Mouse (Mus musculus) heart, adult 2 months (tissue): ENCODE data around the gene Lenep. TPM values are rescaled to one million over a fixed set of nuclear protein-coding genes. Genes with fewer than 3 reads are reported as not detected.

ENCODE experiments used
- DNase-seq, 2 experiments: peaks; one replicate each; pipeline ENCODE4 v3.0.0; 2021
- H3K27ac ChIP-seq: fragments of 200-600 bp; 2 replicates; pipeline ENCODE4 v1.8.1; 2022
- H3K27me3 ChIP-seq: fragments of 200-500 bp; 2 replicates; pipeline ENCODE4 v1.6.1; 2012; ENCODE audit warnings: mild to moderate bottlenecking, low read length, inconsistent platforms, mixed read lengths; ENCODE audit not compliant: control insufficient read depth, insufficient read depth
- H3K36me3 ChIP-seq: fragments of 200-500 bp; 2 replicates; pipeline ENCODE4 v1.6.1; 2012; ENCODE audit warnings: low read length, inconsistent platforms; ENCODE audit not compliant: control insufficient read depth, insufficient read depth
- H3K4me1 ChIP-seq: fragments of 200-500 bp; 2 replicates; pipeline ENCODE4 v1.6.1; 2011; ENCODE audit warnings: low read length; ENCODE audit not compliant: control insufficient read depth, insufficient read depth
- H3K4me3 ChIP-seq: fragments of 200-600 bp; 2 replicates; pipeline ENCODE4 v1.8.1; 2022
- H3K79me2 ChIP-seq: fragments of 200-500 bp; replicated peaks from 2 replicates; pipeline ENCODE4 v1.6.1; 2012; ENCODE audit warnings: mild to moderate bottlenecking, inconsistent platforms, low read length, moderate library complexity, mixed read lengths; ENCODE audit not compliant: control insufficient read depth, insufficient read depth
- H3K9ac ChIP-seq: fragments of 200-500 bp; 2 replicates; pipeline ENCODE4 v1.6.1; 2012; ENCODE audit warnings: low read depth, mild to moderate bottlenecking, control low read depth, inconsistent platforms, low read length, mixed read lengths
- CTCF ChIP-seq: fragments of 200-600 bp; IDR thresholded peaks from 2 replicates; pipeline ENCODE4 v1.8.1; 2022; ENCODE audit warnings: antibody characterized with exemption, mild to moderate bottlenecking, moderate library complexity
- EP300 ChIP-seq: fragments of 200-500 bp; IDR thresholded peaks from 2 replicates; pipeline ENCODE4 v1.6.1; 2011; ENCODE audit warnings: low read depth, low read length, control low read depth; ENCODE audit not compliant: insufficient read depth
- POLR2A ChIP-seq: fragments of 200-500 bp; IDR thresholded peaks from 2 replicates; pipeline ENCODE4 v1.6.1; 2011; ENCODE audit warnings: mild to moderate bottlenecking, low read depth, low read length, control low read depth; ENCODE audit not compliant: insufficient read depth
- WGBS: fragments of 180-500 bp; shearing (Covaris S2); methylation state at CpG from one replicate; pipeline ENCODE4 v1.1.7; 2018; 5-methylcytosine and 5-hydroxymethylcytosine counted together
- intact Hi-C: fragments of 180-260 bp; cut with DNase I; formaldehyde crosslinking; loops from one replicate; pipeline ENCODE4 v1.15.1; 2025
- polyA plus RNA-seq: library from polyadenylated mRNA; depleted of rRNA; stranded (reverse); fragments of >200 nt; gene quantifications from 2 replicates; pipeline ENCODE4 v1.2.3, GENCODE M21; 2012
- total RNA-seq, 2 experiments: library from RNA; stranded (reverse); gene quantifications; 2 replicates each; pipeline ENCODE4 v1.2.3; 2021

The Lenep gene
- total and polyA plus RNA-seq, 3 experiments = 2.1 TPM; not detected in 2

- Histone ChIP-seq H3K79me2 (no peaks in the 10 kb centered on the region; the same call in 1 of the 2 replicates), H3K4me1 (peaks cover 5% of the 10 kb centered on the region), H3K4me3 (no peak overlapping the region), H3K27ac (no peak overlapping the region), H3K36me3 (no peaks in the 10 kb centered on the region), H3K27me3 (no peaks in the 10 kb centered on the region), H3K9ac (no peak overlapping the region)
- no peak for TF ChIP-seq EP300
- 78% methylated on average over 5 of the region's 5 CpGs for WGBS
- intact Hi-C loops = no loop called here
- no peak for DNase-seq
These were observed 18.8 kb downstream of the Lenep start for GRCm38 (mm10) chr3:89383651-89384255.

GRCm38 (mm10) chr3:89382950-89383349 lies 19.6 kb downstream of the Lenep start:
- 62% methylated on average over 5 of the region's 5 CpGs for WGBS
- H3K9ac ChIP-seq = no peak overlapping the region
- H3K36me3 ChIP-seq = no peaks in the 10 kb centered on the region
- no peaks in the 10 kb centered on the region for H3K27me3 ChIP-seq
- TF ChIP-seq EP300 (no peak), CTCF (no peak), POLR2A (no peak)
- H3K4me3 ChIP-seq = no peak overlapping the region
- intact Hi-C loops = no loop called here
- no peak for DNase-seq
- H3K79me2 ChIP-seq = no peaks in the 10 kb centered on the region; the same call in 1 of the 2 replicates
- no peak overlapping the region for H3K27ac ChIP-seq
- H3K4me1 ChIP-seq = 0 out of 2 replicates have a peak, but pooled peaks cover 1% of the 10 kb centered on the region

DNA sequence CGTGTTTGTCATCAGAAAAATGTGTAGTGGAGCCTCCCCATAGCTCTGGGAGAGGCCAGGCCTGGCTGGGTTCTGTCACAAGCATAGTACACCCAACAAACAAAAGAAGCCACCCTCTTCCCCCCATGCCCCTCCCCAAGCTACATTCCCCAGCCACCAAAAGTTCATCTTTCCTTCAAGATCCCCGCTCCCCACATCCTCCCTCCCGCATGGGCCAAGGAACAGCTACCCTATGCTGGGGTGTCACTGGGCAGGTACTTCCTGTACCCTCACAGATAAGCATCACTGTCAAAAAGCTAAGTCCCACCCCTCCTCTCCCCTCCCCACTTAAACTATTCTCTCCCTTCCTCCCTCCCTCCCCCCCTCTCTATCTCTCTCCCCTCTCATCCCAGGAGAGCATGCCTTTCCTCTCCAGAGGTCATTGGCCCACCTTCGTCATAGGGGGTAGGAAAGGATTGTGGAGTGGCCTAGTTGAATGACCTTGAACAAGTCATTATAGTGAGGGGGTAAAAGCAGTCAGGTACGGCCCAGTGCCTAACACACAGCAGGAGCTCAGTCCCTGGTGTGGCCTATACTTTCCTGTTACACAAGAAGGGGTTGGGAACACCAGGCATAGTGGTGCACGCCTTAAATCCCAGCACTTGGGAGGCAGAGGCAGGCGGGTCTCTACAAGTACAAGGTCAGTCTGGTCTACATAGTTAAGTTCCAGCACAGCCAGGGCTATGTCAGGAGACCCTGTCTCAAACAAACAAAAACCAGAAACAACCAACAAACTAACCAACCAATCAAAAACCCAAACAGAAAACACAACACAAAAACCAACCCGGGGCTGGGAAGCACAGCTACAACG lies 20.3 kb downstream of the Lenep start:
- no peak for TF ChIP-seq EP300
- no peak for TF ChIP-seq CTCF
- no peak for TF ChIP-seq POLR2A
- Histone ChIP-seq H3K36me3 (no peaks in the 10 kb centered on the region), H3K9ac (no peak overlapping the region), H3K79me2 (no peaks in the 10 kb centered on the region), H3K27me3 (no peaks in the 10 kb centered on the region), H3K27ac (no peak overlapping the region), H3K4me1 (0 out of 2 replicates have a peak, but pooled peaks cover 1% of the 10 kb centered on the region), H3K4me3 (no peak overlapping the region)
- no peak for DNase-seq
- WGBS = 77% methylated on average over 9 of the region's 9 CpGs
- intact Hi-C loops = no loop called here

- WGBS = 86% methylated on average over 11 of the region's 11 CpGs
- H3K27me3 ChIP-seq = no peaks in the 10 kb centered on the region
- DNase-seq = no peak
- TF ChIP-seq CTCF (no peak), POLR2A (no peak)
- intact Hi-C loops = no loop called here
- no peak overlapping the region for H3K4me3 ChIP-seq
- 0 out of 2 replicates have a peak, but pooled peaks cover 1% of the 10 kb centered on the region for H3K4me1 ChIP-seq
- no peaks in the 10 kb centered on the region for H3K36me3 ChIP-seq
- no peaks in the 10 kb centered on the region for H3K79me2 ChIP-seq
- no peak overlapping the region for H3K9ac ChIP-seq
- H3K27ac ChIP-seq = no peak overlapping the region
These were observed 21.4 kb downstream of the Lenep start for GRCm38 (mm10) chr3:89381233-89381632.

DNA sequence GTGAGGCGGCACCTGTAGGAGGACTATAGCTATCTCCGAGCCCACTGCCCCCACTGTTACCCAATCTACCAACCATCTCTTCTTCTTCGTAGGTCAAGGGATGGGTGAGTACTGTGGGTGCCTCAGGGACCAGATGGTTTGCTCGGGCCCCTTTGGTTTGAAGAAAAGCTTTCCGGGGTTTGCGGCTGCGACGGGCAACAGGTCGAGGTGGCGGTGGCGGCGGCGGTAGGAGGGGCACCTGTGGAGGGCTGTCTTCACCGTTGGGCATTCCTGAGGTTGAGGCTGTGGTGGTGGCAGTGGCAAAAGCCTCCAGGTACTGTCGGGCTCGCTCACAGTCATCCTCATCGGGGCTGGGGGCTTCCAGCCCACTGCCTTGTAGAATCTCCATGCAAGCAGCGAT lies 21.9 kb downstream of the Lenep start:
- no peaks in the 10 kb centered on the region for H3K79me2 ChIP-seq
- no peaks in the 10 kb centered on the region for H3K36me3 ChIP-seq
- H3K9ac ChIP-seq = no peak overlapping the region
- TF ChIP-seq POLR2A (no peak), CTCF (no peak), EP300 (no peak)
- WGBS = 94% methylated on average over 18 of the region's 18 CpGs
- intact Hi-C loops = no loop called here
- no peaks in the 10 kb centered on the region for H3K27me3 ChIP-seq
- DNase-seq = no peak
- no peak overlapping the region for H3K27ac ChIP-seq
- H3K4me3 ChIP-seq = no peak overlapping the region
- 0 out of 2 replicates have a peak, but pooled peaks cover 1% of the 10 kb centered on the region for H3K4me1 ChIP-seq

DNA sequence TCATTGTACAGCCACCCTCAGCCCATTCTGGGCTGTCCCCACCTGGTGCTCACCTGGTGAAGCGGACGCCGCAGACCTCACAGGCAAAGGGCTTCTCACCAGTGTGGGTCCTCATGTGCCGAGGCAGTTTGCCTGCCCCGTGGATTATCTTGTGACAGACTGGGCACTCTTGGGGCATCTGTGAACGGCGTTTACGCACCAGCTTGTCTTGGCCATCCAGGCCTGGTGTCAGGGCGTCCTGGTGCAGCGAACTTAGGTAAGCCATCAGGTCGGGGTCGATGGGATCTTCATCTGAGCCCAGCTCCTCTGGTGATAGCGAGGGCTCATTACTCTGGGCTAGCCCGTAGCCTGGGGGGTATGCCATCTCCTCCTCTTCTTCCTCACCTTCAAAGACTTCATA lies 22.3 kb downstream of the Lenep start:
- H3K27me3 ChIP-seq = no peaks in the 10 kb centered on the region
- H3K4me3 ChIP-seq = no peak overlapping the region
- WGBS = 93% methylated on average over 14 of the region's 14 CpGs
- TF ChIP-seq CTCF = no peak
- no peak for TF ChIP-seq POLR2A
- TF ChIP-seq EP300 = no peak
- intact Hi-C loops = no loop called here
- DNase-seq = no peak
- no peak overlapping the region for H3K27ac ChIP-seq
- no peaks in the 10 kb centered on the region for H3K36me3 ChIP-seq
- H3K9ac ChIP-seq = no peak overlapping the region
- no peaks in the 10 kb centered on the region for H3K79me2 ChIP-seq
- H3K4me1 ChIP-seq = 0 out of 2 replicates have a peak, but pooled peaks cover 1% of the 10 kb centered on the region
